Mouse (Mus musculus) thymus, postnatal 0 days (tissue): ENCODE measurements around the gene Iqgap3. TPM values are rescaled to one million over a fixed set of nuclear protein-coding genes. Genes with fewer than 3 reads are reported as not detected.

Source experiments
- DNase-seq: peaks from one replicate; pipeline ENCODE4 v3.0.0-alpha.2; 2015; ENCODE audit warnings: low spot score
- polyA plus RNA-seq: library from polyadenylated mRNA; unstranded; fragments of >200 nt; fragmentation: Nextera tagmentation; extraction: Ambion mirVana; gene quantifications from 2 replicates; pipeline ENCODE4 v1.2.1, GENCODE M21; 2015

Iqgap3 gene
- polyA plus RNA-seq, 1 experiment from 2014 or later: 6.1 TPM

DNA sequence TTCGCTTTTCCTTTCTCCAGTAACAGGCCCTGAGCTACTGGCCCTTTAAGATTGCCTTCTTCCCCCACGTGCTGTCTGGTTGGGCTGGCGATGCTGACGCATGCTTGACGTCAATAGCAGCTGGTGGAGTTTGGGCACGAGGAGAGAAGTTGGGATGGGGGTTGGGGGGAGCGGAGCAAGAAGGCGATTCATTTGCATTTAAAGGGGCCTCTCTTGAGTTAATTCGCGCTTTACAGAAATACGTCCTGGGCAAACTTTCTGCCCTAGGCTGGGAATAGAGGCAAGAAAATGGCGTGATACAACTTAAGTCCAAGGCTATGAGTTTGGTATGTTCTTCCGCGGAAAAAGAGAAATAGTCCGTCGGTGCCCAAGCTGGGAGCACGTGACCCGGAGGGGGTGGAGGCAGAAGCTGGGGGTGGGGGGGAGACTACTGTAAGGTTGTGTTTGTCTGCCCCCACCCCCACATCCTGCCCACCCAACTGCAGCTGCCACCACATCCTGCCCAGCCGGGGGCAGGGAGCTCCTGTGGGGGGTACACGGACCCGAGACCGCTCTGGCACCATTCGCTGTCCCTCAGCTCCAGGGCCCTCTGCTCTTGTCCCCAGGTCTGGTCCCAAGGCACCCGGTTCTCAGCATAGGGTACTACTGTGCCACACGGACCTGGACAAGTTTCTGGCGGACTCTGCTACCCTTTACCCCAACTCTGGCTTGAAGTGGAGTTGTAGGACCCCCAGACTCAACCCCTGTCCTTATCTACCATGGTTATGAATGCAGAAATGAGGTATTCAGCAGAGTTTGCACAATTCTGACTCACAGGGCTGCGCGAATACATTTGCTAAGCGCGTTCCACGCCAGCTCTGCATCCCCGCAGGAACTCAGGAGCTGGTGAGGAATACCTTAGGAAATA lies 56.8 kb downstream of the Iqgap3 start:
- peak; percentile 98 for DNase-seq

DNA sequence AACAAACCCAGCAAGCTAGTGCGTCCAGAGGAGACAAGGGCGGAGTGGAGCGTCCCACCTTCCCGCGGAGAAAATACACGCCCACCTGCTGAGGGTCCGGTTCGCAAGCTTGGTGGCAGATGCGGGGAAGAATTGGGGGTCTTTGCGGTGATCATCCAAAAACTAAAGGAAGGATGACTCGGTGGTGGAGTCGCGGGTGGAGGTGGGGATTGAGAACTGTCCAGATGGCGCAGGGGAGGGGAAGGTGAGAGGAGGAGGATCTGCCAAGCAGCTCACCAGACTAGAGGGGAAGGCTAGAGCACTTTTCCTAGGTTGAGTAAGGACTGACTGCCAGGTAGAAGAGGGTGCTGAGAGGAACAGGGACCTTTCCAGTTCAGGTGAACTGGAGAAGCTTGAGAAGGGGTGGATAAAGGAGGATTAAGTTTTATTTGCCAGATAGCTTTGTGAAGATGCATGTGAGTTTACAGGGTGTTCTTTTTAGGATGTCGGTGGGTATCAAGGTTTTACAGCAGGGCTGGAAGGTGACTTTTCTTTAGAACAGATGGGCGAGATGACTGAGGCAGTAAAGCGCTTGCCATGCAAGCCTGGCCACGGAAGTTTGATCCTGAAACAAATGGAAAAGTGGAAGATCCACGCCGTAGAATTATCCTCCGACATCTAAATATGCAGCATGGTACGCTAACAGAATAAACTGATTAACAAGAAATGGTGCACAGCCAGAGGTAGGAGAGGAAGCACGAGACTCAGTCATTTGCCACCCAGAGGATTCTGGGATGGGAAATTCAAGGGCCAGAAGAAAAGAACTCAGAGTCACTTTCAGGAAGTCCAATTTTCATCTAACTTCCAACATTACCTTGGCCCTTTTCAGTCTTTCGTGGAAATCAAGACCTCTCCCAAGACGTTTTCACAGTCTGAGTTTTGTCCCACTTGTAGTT lies 57.7 kb downstream of the Iqgap3 start:
- DNase-seq: peak; percentile 71

DNA sequence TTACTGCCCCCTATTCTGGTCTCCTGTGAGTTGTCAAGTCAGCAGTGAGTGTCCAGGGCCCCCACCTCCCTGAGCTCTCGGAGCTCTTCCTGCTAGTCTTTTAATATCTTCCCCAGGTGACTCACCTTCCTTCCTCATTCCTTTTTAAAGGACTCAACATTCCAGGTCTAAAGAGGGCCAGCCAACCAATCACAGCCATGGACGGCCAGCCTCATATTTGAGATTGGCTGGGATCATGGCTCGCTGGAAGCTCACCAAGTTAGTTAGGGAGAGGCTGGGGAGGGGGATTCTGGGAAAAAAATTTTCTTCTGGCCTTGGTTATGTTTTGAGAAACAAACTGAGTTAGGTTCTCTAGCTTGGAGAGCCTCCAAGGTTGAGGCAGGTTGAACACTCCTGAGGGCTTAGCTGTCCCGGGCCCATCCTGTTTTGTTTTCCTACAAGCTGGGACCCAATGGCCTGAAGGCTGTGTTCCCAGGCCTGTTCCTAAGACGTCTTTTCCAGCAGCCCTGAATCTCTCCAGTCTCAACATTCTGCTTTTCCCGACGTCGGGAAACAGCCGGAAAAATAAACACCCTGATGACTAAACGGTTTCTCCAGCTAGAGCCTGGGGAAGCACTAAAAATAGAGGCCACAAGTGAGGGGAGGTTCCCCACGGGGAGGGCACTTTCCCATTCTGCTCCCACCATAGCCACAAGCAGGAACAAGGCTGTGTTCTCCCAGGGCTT lies 58.6 kb downstream of the Iqgap3 start:
- no peak for DNase-seq

DNA sequence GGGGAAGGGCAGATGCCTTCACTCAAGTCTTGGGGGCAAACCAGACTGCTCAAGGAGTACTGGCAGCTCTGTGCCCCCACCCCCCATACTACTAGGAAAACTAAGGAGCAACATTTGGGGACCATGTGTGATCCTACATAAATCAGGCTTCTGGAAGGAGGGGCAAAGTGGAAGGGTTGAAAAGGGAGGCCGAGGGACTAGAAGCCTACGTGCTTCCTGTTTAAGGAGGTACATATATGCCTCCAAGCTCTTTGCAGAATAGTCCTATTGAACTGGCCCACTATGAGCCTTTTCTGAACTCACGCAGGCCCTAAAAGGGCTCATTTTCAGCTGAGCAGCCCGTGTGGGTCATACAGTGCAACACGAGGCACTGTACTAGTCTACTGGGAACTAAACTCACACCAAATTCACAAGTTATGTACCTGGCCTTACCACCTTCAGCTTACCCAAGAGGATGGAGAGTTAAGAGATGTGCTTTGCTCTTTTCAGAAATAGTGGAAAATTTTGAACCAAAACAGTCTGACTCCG lies 59.2 kb downstream of the Iqgap3 start:
- peak; percentile 44 for DNase-seq

DNA sequence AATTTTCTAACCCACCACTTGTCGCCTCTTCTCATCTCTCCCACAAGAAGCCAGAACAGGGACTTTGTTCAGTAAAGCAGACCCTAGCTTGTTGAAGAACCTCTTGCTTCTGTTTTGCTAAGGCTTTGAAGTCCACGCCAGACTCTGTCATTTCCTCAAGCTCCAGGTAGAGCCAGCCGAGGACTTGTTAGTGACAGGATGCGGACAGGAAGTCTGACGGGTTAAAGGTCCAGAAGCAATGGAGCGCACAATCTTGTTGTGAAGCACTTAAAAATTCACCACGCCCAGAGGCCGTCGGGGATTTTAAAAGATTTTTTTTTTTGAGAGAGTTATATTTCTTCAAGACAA lies 59.6 kb downstream of the Iqgap3 start:
- DNase-seq: peak; percentile 78

DNA sequence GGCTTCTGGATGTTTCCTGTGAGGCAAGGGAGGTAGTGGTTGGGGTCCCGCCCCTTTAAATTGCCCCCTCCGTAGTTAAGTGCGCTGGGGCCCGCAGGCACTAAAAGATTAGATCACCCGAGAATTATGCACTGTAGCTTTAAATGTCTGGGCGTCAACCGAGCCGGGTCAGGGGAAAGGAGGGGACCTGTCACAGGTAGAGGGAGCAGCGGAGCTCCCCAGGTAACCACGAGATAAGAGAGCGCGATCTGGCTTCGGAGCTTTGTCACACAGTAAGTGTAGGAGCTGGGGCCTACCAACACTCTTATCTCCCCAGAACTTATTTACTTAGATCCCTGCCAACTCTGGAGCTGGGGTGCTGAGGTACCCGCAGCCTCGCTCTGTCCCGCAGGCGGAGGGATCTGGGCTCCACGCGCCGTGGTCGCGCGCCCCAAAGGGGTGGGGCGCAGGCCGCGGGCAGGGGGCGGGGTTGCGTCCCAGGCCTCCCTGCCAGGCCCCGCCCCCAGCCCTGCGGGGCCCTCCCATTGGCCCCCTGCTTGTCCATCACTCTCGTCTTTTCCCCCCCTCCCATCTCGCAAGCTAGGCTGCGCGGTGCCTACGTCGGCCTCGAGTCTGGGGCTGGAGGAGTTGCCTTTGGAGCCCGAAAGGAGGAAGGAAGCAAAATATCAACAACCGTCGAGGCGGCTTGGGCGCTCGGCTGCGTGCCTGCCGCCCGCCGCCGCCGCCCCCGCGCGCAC lies 60.2 kb downstream of the Iqgap3 start, which contains the start of gene Mef2d:
TSS of gene Mef2d (plus strand) at position 586 of the 737 bp plus-strand sequence.
- DNase-seq: peak; percentile 99

DNA sequence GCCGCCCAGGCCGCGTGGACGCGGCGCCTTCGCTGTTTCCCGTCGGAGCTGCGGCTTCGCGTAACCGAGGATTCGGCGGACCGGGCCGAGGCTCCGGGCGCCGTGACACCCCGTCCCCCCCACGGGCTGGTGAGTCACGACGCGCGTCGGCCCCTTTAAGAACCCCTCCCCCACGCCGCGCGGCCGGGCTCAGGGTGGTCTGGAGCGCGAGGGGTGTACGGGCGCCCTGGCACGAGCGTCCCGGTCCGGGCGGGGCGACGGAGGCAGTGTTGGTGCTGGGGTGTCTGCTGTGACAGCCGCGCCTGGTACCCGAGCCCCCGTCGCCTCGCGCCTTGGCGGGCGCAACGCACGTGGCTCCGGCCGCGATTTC lies 60.8 kb downstream of the Iqgap3 start:
- no peak for DNase-seq

DNA sequence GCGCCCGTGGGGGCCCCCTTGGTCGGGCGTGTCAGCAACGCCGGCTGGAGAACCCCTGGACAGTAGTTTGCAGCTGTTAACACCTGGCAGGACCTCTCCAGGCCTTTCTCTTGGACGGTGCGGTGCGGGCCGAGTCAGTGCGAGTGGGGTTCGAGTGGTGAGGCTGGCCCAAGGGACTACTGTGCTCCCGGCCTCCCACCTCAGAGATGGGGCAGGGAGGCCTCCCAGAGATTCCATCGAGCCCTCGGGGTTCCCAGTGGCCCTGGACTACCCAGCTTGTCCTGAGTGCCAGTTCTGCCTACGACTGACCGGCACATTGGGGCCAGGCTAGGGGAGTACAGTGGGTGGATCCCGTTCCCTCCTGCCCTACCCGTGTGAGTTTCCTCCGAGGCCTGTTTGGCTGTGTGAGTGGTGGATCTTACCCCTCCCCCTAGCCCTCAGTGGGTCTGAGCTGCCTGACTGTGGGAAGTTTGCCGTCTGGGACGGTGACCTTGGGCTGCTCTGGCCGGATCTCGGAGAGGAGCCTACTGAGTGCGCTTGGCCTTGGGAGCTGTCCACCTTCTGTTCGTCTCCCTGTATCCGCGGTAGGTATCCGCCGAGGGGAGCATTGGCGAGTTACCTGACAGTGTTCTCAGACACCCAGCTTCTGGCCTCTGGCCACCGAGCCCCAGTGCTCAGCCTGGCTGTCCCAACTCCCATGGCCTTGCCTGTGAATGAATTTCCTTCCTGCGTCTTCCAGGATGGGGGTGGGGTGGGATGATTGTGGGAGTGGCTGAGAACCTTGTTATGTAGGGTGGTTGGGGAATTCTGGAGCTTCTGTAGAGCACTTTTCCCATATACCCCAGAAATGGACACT lies 61.4 kb downstream of the Iqgap3 start:
- DNase-seq: peak; percentile 56

DNA sequence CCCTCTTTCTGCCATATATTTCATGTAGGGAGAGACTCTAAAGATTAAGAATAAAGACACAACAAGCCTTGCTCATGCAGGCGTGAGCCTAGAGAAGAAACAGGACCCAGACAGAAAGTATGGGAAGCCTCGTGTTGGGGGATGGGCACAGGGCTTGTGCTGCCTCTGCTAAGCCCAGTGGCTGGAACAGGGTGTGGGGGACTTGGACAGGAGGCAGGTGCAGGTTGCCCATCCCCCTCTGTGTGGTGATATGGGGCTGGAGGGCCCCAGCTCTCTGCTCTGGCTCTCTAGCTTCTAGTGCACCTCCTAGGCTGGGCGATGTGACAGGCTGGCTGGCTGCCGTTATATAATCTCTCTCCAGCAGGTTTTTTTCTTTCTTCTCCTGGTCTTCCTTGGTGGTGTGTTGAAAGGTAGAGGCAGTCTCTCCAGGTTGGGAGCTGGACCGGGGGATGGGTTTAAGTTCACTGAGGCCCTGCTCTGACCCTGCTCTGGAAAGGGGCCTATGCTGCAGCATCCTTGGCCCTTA lies 62.3 kb downstream of the Iqgap3 start:
- peak; percentile 44 for DNase-seq

DNA sequence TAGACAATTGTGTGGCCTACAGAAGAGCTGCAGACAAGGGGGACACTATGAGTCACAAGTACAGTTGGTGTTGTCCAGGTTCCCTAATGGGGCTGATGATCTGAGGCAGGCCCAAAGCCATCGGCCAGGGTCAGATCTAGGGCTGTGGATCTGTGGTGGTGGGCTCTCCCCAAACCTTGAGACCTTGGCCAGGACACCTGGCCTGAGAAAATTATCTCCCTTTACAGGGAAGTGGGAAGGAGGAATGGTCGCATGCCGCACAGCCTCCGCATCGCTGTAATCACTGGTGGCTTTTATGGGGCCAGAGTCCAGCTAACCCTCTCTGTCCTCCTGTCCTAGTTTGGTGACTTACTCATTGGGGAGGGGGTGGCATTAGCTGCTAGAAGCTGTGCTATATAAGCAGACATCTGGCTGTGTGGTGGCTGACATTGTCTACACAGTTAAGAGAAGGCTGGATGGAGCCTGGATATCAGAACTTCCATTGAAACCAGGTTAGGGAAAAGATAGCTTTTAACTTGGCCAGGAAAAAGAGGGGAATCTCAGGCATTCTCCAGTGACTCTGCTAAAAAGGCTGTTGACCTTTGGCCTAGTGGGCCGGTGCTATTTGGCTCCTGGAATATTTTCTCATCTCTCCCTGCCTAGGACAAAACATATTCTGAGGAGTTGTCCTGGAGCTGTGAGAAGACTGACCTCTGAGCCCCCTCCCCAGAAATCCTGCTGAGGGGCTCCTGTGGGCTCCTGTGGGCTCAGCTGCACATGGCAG lies 63.1 kb downstream of the Iqgap3 start:
- DNase-seq: no peak

DNA sequence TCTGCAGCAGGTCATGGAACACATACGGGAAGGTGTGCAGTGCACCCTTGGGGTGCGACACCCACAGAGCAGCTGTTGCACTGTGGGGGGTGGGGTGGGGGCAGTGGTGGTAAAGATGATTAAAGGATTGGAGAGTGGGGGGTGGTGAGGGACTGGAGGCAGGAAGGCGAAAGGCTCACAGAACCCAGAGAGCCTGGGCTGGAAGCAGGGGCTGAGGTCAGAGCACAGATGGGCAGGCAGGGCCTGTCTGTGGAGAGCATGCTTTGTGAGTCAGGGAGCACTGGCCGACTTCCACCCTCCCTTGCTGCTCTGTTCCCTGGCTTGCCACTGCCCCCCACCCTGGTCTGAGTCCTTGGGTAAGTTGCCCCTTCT lies 63.6 kb downstream of the Iqgap3 start:
- DNase-seq: peak; percentile 61

DNA sequence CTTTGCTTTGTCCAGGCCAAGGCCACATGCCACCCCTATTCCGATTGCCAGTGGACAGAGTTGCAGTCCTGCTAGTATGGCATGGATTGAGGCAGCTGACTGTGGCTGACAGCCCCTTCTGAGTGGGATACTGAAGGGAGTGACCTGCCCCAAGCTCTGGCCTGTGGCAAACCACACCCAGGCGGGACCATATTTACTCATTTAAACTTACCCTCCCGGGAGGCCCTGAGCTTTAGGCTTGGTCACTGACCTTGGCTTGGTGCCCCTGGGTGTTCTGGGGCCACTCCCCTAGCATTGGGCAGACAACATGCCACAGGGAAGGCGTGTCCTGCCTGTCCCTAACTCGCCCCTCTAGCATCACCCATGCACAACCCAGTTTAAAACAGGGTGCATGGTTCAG lies 64.2 kb downstream of the Iqgap3 start:
- DNase-seq: no peak

DNA sequence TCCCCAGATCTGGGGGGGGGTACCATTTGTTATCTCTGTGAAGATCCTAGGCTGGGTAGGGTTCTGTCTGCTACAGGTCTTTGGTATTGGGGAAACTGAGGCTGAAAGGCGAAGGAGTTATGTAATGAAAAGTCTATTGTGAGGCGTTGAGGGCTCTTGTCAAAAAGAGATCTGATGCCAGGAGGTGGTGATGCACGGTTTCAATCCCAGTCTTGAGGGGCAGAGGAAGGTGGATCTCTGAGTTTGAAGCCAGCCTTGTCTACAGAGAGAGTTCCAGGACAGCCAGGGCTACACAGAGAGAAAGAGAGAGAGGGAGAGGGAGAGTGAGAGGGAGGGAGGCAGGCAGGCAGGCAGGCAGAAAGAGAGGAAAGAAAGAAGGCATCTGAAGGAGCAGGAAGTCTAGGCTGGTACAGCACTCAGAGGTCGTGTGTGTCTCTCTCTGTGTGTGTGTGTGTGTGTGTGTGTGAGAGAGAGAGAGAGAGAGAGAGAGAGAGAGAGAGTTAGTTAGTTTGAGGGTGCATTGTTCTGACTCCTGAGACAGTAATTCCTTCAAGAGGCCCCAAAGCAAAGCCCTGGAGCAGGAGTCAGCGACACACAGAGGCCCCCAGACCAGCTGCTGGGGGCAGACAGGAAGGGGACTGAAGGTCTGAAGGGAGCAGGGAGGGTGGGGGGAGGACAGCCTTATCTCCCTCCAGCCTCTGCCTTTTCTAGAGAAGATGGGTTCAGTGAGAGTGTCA lies 64.8 kb downstream of the Iqgap3 start:
- peak; percentile 43 for DNase-seq

DNA sequence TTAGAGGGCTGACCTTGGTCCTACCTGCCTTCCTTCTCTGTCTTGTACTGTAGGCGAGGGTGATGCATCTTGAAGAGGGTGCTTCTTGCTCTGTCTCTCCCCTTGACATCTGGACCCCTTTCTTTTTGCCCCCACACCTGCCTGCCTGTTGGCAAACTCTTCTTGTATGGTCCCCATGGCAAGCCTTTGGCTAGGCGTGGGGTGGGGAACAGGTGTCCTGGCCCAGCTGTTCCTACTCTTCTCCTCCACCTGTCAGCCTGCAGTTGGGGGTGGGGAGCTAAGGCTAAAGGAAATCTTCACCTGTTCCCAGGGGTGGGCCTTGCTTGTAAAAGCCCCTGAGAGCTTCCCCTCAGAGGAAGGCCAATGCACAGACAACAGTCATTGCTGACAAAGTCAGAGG lies 65.7 kb downstream of the Iqgap3 start:
- peak; percentile 72 for DNase-seq

DNA sequence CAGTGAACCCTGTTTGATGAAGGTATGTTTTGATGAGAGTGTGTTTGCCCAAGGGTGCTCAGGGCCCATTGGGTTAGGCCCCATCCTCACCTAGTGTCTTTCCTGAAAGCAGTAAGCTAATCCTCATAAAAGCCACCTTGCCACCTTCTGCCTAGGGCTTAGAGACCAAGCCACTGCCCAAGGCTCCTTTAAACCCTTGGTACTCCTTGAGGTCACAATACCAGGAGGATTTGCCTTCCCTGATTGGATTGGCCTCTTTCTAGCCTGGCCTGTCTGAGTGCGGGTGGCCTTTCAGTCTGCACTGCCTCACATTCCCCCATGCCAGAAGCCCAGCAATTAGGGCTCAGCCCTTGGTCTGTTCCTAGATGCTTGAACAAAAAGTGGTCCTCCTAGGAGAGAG lies 66.1 kb downstream of the Iqgap3 start:
- DNase-seq: no peak

DNA sequence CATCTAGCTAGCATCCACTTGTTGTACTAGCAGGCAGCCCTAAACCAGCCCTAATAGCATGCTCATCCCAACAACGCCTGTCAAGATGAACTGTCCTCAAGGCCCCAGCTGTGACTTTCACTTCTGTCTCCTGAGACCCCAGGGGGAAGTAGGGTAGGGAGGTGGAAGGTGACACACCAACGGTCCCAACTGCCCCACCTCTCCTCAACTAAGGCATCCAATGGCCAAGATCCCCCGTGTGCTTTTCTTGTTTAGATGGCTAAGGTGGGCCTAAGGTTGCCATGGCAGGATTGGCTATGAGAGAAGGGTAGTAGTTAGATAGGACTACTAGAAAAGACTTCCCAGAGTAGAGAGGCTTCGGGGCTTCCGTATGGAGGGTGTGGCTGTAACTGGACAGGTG lies 66.6 kb downstream of the Iqgap3 start:
- no peak for DNase-seq

DNA sequence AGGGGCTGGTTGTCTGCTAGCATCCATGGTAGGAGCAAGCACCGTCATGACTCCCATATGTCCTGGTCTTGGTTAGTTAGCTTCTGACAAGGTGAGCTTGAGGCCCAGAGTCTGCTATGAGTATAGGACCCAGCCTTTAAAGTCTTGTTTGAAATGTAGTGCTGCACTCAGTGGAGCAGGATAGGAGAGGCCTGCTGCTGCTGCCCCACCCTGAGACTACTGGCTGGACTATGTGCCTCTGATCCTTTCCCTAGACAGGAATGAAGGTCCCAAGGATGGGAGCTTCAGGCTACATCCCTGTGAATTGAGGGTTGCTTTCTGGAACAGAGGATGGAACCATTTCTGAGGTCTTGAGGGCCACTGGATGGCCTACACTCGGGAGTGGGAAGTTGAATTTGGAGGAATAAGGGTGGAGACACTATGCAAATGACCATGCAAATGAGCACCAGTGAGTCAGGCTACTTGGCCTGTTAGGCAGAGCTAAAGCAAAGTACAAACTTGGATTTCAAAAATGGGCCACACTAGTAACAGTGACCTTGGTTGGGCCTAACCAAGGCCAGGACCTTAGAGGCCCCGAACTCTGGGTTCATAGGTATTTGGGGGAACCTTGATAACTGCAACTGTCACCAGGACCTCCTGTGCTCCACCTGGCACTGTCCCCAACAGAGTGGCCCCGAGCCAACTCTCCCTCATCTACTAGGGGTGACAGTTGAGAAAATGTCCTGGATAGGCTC lies 67.2 kb downstream of the Iqgap3 start:
- DNase-seq: no peak
